Mouse (Mus musculus): ENCODE data around the gene Chsy1. TPM values are rescaled to one million over a fixed set of nuclear protein-coding genes. Genes with fewer than 3 reads are reported as not detected.

The Chsy1 gene
- total RNA-seq (2021): 1 to 10 TPM; 2.9 to 3.4 TPM
- long read RNA-seq, experiment 1: 0 reads
- long read RNA-seq, experiment 2: 0 reads

GRCm38 (mm10) chr7:66108961-66109854 is at the start of gene Chsy1:
TSS of gene Chsy1 (plus strand) at chr7:66109515.
- DNase-seq: peak; percentile 79 to 85
- intact Hi-C loops (cut with DNase I): no loop called here

- intact Hi-C loops (cut with DNase I): no loop called here
- DNase-seq: peak; percentile 81 to 83
These were observed 49.0 kb upstream of the Chsy1 start for GRCm38 (mm10) chr7:66060066-66060956.

GRCm38 (mm10) chr7:66061057-66061456 is 48.3 kb upstream of the Chsy1 start:
- no peak for DNase-seq
- intact Hi-C loops (cut with DNase I): no loop called here

GRCm38 (mm10) chr7:66076411-66076810 is 32.9 kb upstream of the Chsy1 start:
- no peak for DNase-seq
- intact Hi-C loops (cut with DNase I): no loop called here

GRCm38 (mm10) chr7:66079364-66080230 is 29.7 kb upstream of the Chsy1 start, which contains the start of gene Selenos:
TSS of gene Selenos (plus strand) at chr7:66079649.
- intact Hi-C loops (cut with DNase I): no loop called here
- DNase-seq: peak; percentile 90 to 94

GRCm38 (mm10) chr7:66080231-66080613 is 29.1 kb upstream of the Chsy1 start:
- DNase-seq: no peak
- intact Hi-C loops (cut with DNase I): no loop called here

- DNase-seq: no peak
- intact Hi-C loops (cut with DNase I): no loop called here
These were observed 25.6 kb upstream of the Chsy1 start for GRCm38 (mm10) chr7:66083757-66084156.

GRCm38 (mm10) chr7:66084546-66084945 is 24.8 kb upstream of the Chsy1 start:
- intact Hi-C loops (cut with DNase I): no loop called here
- no peak for DNase-seq

GRCm38 (mm10) chr7:66087652-66088051 is 21.7 kb upstream of the Chsy1 start:
- intact Hi-C loops (cut with DNase I): no loop called here
- no peak for DNase-seq

GRCm38 (mm10) chr7:66088077-66088476 is 21.2 kb upstream of the Chsy1 start:
- no peak for DNase-seq
- intact Hi-C loops (cut with DNase I): no loop called here

GRCm38 (mm10) chr7:66090676-66091190 is 18.6 kb upstream of the Chsy1 start:
- no peak for DNase-seq
- intact Hi-C loops (cut with DNase I): no loop called here

- DNase-seq: no peak
These were observed 17.8 kb upstream of the Chsy1 start for GRCm38 (mm10) chr7:66091553-66091952.

GRCm38 (mm10) chr7:66092656-66093055 is 16.7 kb upstream of the Chsy1 start:
- no peak for DNase-seq
- intact Hi-C loops (cut with DNase I): no loop called here

More at GRCm38 (mm10) chr7:66091553-66091952, 17.8 kb upstream of the Chsy1 start:
- intact Hi-C loops (cut with DNase I): no loop called here

- peak; percentile 38 to 42 for DNase-seq
- intact Hi-C loops (cut with DNase I): no loop called here
These were observed 15.2 kb upstream of the Chsy1 start for GRCm38 (mm10) chr7:66094141-66094540.

- intact Hi-C loops (cut with DNase I): no loop called here
- no peak for DNase-seq
These were observed 10.5 kb upstream of the Chsy1 start for GRCm38 (mm10) chr7:66098803-66099202.

- intact Hi-C loops (cut with DNase I): loop anchor here (1.0 to 5.0 kb wide), 2 partner anchors 199 to 290 kb away; no protein-coding TSS in a partner anchor
- no peak for DNase-seq
These were observed 7.4 kb upstream of the Chsy1 start for GRCm38 (mm10) chr7:66101866-66102265.

GRCm38 (mm10) chr7:66104531-66104930 is 4.8 kb upstream of the Chsy1 start:
- DNase-seq: no peak
- intact Hi-C loops (cut with DNase I): loop anchor here (5.0 kb wide), 1 partner anchor 288 kb away; no protein-coding TSS in a partner anchor

- intact Hi-C loops (cut with DNase I): loop anchor here (2.0 kb wide), 1 partner anchor 147 kb away; no protein-coding TSS in a partner anchor
- no peak for DNase-seq
These were observed 3.5 kb upstream of the Chsy1 start for GRCm38 (mm10) chr7:66105771-66106170.

GRCm38 (mm10) chr7:66106581-66107056 is 2.7 kb upstream of the Chsy1 start:
- DNase-seq: no peak
- intact Hi-C loops (cut with DNase I): loop anchor here (2.0 kb wide), 1 partner anchor 146 kb away; no protein-coding TSS in a partner anchor
